Mouse (Mus musculus) E14TG2a.4 (cell line): ENCODE results near the gene Dntt.

ENCODE experiments used
- CTCF ChIP-seq: conservative IDR thresholded peaks from 2 replicates; pipeline ENCODE4 v1.5.1; 2014; ENCODE audit warnings: low read length
- POU5F1 ChIP-seq: IDR thresholded peaks from 2 replicates; pipeline ENCODE4 v1.6.1; 2014; ENCODE audit warnings: low read length, borderline replicate concordance

GRCm38 (mm10) chr19:41086700-41087099 lies 57.6 kb downstream of the Dntt start:
- TF ChIP-seq CTCF (peak; percentile 86), POU5F1 (no peak)
